Mouse (Mus musculus) small intestine, adult 2 months (tissue): ENCODE data around the gene Tjp1. TPM values are rescaled to one million over a fixed set of nuclear protein-coding genes. Genes with fewer than 3 reads are reported as not detected.

Experiments used
- H3K27ac ChIP-seq: fragments of 200-500 bp; 2 replicates; pipeline ENCODE4 v1.5.1; 2012; ENCODE audit warnings: low read depth, low read length, control low read depth, inconsistent platforms; ENCODE audit not compliant: insufficient read depth
- H3K27me3 ChIP-seq: fragments of 200-500 bp; 2 replicates; pipeline ENCODE4 v1.6.1; 2012; ENCODE audit warnings: mild to moderate bottlenecking, moderate library complexity, low read length, inconsistent platforms; ENCODE audit not compliant: control insufficient read depth, insufficient read depth
- H3K36me3 ChIP-seq: fragments of 200-500 bp; 2 replicates; pipeline ENCODE4 v1.6.1; 2012; ENCODE audit warnings: mild to moderate bottlenecking, low read length, control low read depth, inconsistent platforms; ENCODE audit not compliant: control insufficient read depth, insufficient read depth
- H3K4me1 ChIP-seq: fragments of 200-500 bp; 2 replicates; pipeline ENCODE4 v1.6.1; 2012; ENCODE audit warnings: low read length, inconsistent platforms, mixed read lengths; ENCODE audit not compliant: control insufficient read depth, insufficient read depth, insufficient read length
- H3K4me3 ChIP-seq: fragments of 200-500 bp; 2 replicates; pipeline ENCODE4 v1.5.1; 2012; ENCODE audit warnings: low read depth, mild to moderate bottlenecking, control low read depth, inconsistent platforms, low read length, moderate library complexity
- CTCF ChIP-seq: fragments of 200-500 bp; IDR thresholded peaks from 2 replicates; pipeline ENCODE4 v1.5.1; 2012; ENCODE audit warnings: low read depth, mild to moderate bottlenecking, control low read depth, inconsistent platforms, low read length, moderate library complexity, mixed read lengths; ENCODE audit not compliant: insufficient replicate concordance, insufficient read length; ENCODE audit errors: extremely low read depth
- POLR2A ChIP-seq: fragments of 200-500 bp; IDR thresholded peaks from 2 replicates; pipeline ENCODE4 v1.6.1; 2012; ENCODE audit warnings: low read depth, mild to moderate bottlenecking, control low read depth, inconsistent platforms, low read length, moderate library complexity
- WGBS: fragments of 180-500 bp; shearing (Covaris S2); methylation state at CpG from one replicate; pipeline ENCODE4 v1.1.7; 2018; 5-methylcytosine and 5-hydroxymethylcytosine counted together
- polyA plus RNA-seq: library from polyadenylated mRNA; depleted of rRNA; stranded (reverse); fragments of >200 nt; gene quantifications from 2 replicates; pipeline ENCODE4 v1.2.3, GENCODE M21; 2012; rRNA removed

Gene Tjp1
- polyA plus RNA-seq, 1 experiment = 13.2 TPM

- Histone ChIP-seq H3K36me3 (no peaks in the 10 kb centered on the region), H3K4me3 (no peak overlapping the region), H3K27me3 (no peaks in the 10 kb centered on the region; the same call in 1 of the 2 replicates), H3K27ac (no peak overlapping the region), H3K4me1 (no peaks in the 10 kb centered on the region)
- no peak for TF ChIP-seq POLR2A
- no peak for TF ChIP-seq CTCF
- 64% methylated on average over 16 of the region's 16 CpGs for WGBS
These were observed 244.7 kb downstream of the Tjp1 start for GRCm38 (mm10) chr7:65282886-65283285.

GRCm38 (mm10) chr7:65281960-65282359, 245.6 kb downstream of the Tjp1 start:
- WGBS = 72% methylated on average over 3 of the region's 3 CpGs
- Histone ChIP-seq H3K27me3 (no peaks in the 10 kb centered on the region; the same call in 1 of the 2 replicates), H3K4me1 (no peaks in the 10 kb centered on the region), H3K27ac (no peak overlapping the region), H3K36me3 (no peaks in the 10 kb centered on the region), H3K4me3 (no peak overlapping the region)
- no peak for TF ChIP-seq CTCF
- no peak for TF ChIP-seq POLR2A

GRCm38 (mm10) chr7:65280944-65281912, 246.4 kb downstream of the Tjp1 start:
- Histone ChIP-seq H3K4me1 (no peaks in the 10 kb centered on the region), H3K4me3 (no peak overlapping the region), H3K27me3 (no peaks in the 10 kb centered on the region), H3K27ac (no peak overlapping the region), H3K36me3 (no peaks in the 10 kb centered on the region)
- WGBS = 66% methylated on average over 10 of the region's 10 CpGs
- TF ChIP-seq POLR2A (no peak), CTCF (no peak)

GRCm38 (mm10) chr7:65279277-65279676, 248.3 kb downstream of the Tjp1 start:
- WGBS = 73% methylated on average over 13 of the region's 13 CpGs
- TF ChIP-seq POLR2A = no peak
- TF ChIP-seq CTCF = no peak
- Histone ChIP-seq H3K36me3 (no peaks in the 10 kb centered on the region), H3K27ac (no peak overlapping the region), H3K27me3 (no peaks in the 10 kb centered on the region), H3K4me1 (no peaks in the 10 kb centered on the region), H3K4me3 (no peak overlapping the region)

GRCm38 (mm10) chr7:65275761-65276160, 251.8 kb downstream of the Tjp1 start:
- Histone ChIP-seq H3K27ac (no peak overlapping the region), H3K4me3 (no peak overlapping the region), H3K36me3 (no peaks in the 10 kb centered on the region), H3K4me1 (no peaks in the 10 kb centered on the region), H3K27me3 (no peaks in the 10 kb centered on the region)
- TF ChIP-seq CTCF = no peak
- 71% methylated on average over 4 of the region's 4 CpGs for WGBS

- no peak overlapping the region for H3K4me3 ChIP-seq
- H3K27ac ChIP-seq = no peak overlapping the region
- no peaks in the 10 kb centered on the region for H3K36me3 ChIP-seq
- no peaks in the 10 kb centered on the region for H3K27me3 ChIP-seq
- no peaks in the 10 kb centered on the region for H3K4me1 ChIP-seq
- WGBS = 84% methylated on average over 5 of the region's 5 CpGs
- no peak for TF ChIP-seq POLR2A
- no peak for TF ChIP-seq CTCF
These were observed 253.4 kb downstream of the Tjp1 start for GRCm38 (mm10) chr7:65274216-65274615.

- WGBS = 82% methylated on average over 8 of the region's 8 CpGs
- TF ChIP-seq CTCF (no peak), POLR2A (no peak)
- Histone ChIP-seq H3K4me1 (no peaks in the 10 kb centered on the region), H3K27ac (no peak overlapping the region), H3K4me3 (no peak overlapping the region), H3K36me3 (no peaks in the 10 kb centered on the region), H3K27me3 (no peaks in the 10 kb centered on the region)
These were observed 277.9 kb downstream of the Tjp1 start for GRCm38 (mm10) chr7:65249656-65250055.

Other genes with a start within 250 kb of the Tjp1 start
- 1.8 and 2.7 TPM in 2 replicates for gene Tarsl2, start 117.1 kb upstream of the Tjp1 start, polyA plus RNA-seq
- 43.8 and 68.1 TPM in 2 replicates for gene Tm2d3, start 163.4 kb upstream of the Tjp1 start, polyA plus RNA-seq